Mouse (Mus musculus): Measurements from ENCODE around the gene Fbxl8. TPM values are rescaled to one million over a fixed set of nuclear protein-coding genes. Genes with fewer than 3 reads are reported as not detected.
A peak's percentile ranks its signal among the peaks of the same experiment; 100 is the strongest.

Gene Fbxl8
- polyA plus RNA-seq, 1 experiment = 6.2 TPM

- peaks cover 93% of the 10 kb centered on the region for H3K4me1 ChIP-seq
- no peaks in the 10 kb centered on the region for H3K9me3 ChIP-seq
- peak overlapping the region; percentile 97 for H3K4me3 ChIP-seq (replicated peaks)
- peaks cover 62% of the 10 kb centered on the region for H3K36me3 ChIP-seq (replicated peaks; ENCODE audit: low read length)
- no peak for TF ChIP-seq FLI1 (IDR thresholded peaks at IDR 0.05; ENCODE audit: low read length)
- TF ChIP-seq GATA1 (IDR thresholded peaks at IDR 0.05; ENCODE audit: borderline replicate concordance, low read length) = no peak
- H3K27me3 ChIP-seq (replicated peaks) = no peaks in the 10 kb centered on the region
Observed at GRCm38 (mm10) chr8:105298351-105299252, 34.2 kb downstream of the Fbxl8 start.

DNA sequence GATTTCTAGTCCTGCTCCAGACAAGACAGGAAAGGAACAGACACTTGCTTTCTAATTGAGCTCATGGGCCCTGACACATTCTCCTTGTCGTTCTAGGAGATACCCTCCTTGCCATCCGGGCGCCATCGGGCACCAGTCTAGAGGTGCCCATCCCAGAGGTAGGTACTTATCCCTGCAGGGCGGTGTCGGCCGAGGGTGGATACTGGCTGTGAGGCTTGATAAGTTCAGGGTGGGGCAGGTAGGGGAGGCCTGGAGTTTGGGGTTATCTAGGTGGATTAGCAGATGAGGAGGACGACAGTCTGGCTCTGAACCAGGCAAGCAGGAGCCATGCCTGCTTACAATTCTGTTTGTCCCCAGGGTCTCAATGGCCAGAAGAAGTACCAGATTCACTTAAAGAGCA is 35.5 kb downstream of the Fbxl8 start:
- TF ChIP-seq GATA1 (IDR thresholded peaks at IDR 0.05; ENCODE audit: borderline replicate concordance, low read length) = no peak
- no peak for TF ChIP-seq FLI1 (IDR thresholded peaks at IDR 0.05; ENCODE audit: low read length)
- H3K9me3 ChIP-seq = no peaks in the 10 kb centered on the region
- peaks cover 96% of the 10 kb centered on the region for H3K4me1 ChIP-seq
- no peak overlapping the region for H3K4me3 ChIP-seq (replicated peaks)
- H3K36me3 ChIP-seq (replicated peaks; ENCODE audit: low read length) = peaks cover 65% of the 10 kb centered on the region
- no peaks in the 10 kb centered on the region for H3K27me3 ChIP-seq (replicated peaks)

DNA sequence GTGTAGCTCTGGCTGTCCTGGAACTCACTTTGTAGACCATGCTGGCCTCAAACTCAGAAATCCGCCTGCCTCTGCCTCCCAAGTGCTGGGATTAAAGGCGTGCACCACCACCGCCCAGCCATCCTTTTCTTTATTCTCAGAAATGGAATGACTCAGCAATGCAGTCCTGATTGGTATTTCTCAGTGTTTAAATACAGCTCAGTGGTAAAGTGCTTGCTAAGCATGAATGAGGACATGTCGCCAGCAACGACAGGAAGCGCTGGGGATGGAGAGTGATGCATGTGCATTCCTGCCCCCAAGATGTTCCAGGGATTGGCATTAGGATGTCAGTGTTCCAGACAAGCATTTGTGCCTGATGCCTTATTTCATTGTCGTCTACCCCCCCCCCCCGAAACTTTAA is 38.9 kb downstream of the Fbxl8 start:
- no peaks in the 10 kb centered on the region for H3K27me3 ChIP-seq (replicated peaks)
- TF ChIP-seq FLI1 (IDR thresholded peaks at IDR 0.05; ENCODE audit: low read length) (no peak), GATA1 (IDR thresholded peaks at IDR 0.05; ENCODE audit: borderline replicate concordance, low read length) (no peak)
- peak overlapping the region; percentile 66 for H3K4me3 ChIP-seq (replicated peaks)
- H3K9me3 ChIP-seq = no peaks in the 10 kb centered on the region
- peaks cover 90% of the 10 kb centered on the region for H3K36me3 ChIP-seq (replicated peaks; ENCODE audit: low read length)
- H3K4me1 ChIP-seq = peaks cover 99% of the 10 kb centered on the region

DNA sequence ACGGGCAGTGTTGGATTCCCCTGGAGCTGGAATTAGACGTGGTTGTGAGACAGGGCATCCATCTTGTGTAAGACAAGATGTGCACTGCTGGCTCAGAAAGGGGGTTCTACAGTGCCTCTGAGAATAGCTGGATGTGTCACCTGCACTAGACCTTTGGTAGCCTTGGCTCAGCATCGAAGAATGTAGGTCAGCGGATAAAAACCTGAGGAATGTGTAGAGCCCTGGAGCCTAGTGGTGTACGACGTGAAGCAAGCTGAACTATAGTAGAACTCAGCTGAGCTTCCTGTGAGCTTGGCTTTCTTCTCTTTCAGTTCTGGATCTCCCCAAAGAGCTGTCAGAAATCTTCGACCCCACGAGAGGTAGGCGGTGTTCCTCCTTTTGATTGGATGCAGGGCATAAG is 39.4 kb downstream of the Fbxl8 start:
- H3K4me1 ChIP-seq = peaks cover 99% of the 10 kb centered on the region
- H3K4me3 ChIP-seq (replicated peaks) = peak overlapping the region; percentile 46
- TF ChIP-seq GATA1 (IDR thresholded peaks at IDR 0.05; ENCODE audit: borderline replicate concordance, low read length) (no peak), FLI1 (IDR thresholded peaks at IDR 0.05; ENCODE audit: low read length) (no peak)

DNA sequence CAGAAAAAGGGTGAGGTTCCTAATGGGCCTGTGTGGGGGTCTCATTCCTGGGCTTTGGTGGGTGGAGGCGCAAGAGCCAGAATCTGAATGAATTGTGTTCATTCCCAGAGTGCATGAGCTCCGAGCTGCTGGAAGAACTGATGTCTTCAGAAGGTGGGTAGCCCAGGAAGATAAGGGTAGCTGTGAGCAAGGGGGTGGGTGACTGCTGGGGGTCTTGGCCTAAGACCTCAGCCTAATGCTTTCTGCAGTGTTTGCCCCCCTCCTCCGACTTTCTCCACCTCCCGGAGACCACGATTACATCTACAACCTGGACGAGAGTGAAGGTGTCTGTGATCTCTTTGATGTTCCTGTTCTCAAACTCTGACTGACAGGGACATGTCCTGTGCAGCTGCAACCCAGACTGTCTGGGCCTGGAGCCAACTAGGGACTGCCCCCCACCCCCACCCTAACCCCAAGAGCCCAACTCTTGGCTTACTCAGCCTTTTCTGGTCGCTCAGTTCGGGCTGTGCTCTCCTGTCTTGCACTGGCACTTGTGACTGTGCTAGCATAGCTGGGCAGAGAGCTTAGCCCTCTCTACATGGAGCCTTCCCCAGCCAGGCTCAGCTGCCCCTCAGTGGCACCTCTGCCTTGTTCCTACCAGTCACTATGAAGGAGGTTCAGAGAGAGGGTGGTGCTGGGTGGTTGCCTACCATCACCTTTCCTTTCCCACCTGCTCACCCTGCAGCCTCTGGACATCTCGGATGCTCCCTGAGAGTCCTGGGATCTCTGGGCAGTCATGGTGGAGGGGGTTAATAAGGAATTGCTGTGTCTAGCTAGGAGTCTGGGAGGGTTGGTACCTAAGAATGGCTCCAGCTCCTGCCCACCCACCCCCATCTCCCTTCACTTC is 40.1 kb downstream of the Fbxl8 start:
- TF ChIP-seq GATA1 (IDR thresholded peaks at IDR 0.05; ENCODE audit: borderline replicate concordance, low read length) (no peak), FLI1 (IDR thresholded peaks at IDR 0.05; ENCODE audit: low read length) (no peak)
- Histone ChIP-seq H3K9me3 (no peaks in the 10 kb centered on the region), H3K36me3 (replicated peaks; ENCODE audit: low read length) (peaks cover 92% of the 10 kb centered on the region), H3K27me3 (replicated peaks) (no peaks in the 10 kb centered on the region), H3K4me1 (peaks cover 100% of the 10 kb centered on the region), H3K4me3 (replicated peaks) (peak overlapping the region; percentile 79)

More for the DNA sequence above, 39.4 kb downstream of the Fbxl8 start:
- H3K27me3 ChIP-seq (replicated peaks) = no peaks in the 10 kb centered on the region
- no peaks in the 10 kb centered on the region for H3K9me3 ChIP-seq
- H3K36me3 ChIP-seq (replicated peaks; ENCODE audit: low read length) = peaks cover 90% of the 10 kb centered on the region

DNA sequence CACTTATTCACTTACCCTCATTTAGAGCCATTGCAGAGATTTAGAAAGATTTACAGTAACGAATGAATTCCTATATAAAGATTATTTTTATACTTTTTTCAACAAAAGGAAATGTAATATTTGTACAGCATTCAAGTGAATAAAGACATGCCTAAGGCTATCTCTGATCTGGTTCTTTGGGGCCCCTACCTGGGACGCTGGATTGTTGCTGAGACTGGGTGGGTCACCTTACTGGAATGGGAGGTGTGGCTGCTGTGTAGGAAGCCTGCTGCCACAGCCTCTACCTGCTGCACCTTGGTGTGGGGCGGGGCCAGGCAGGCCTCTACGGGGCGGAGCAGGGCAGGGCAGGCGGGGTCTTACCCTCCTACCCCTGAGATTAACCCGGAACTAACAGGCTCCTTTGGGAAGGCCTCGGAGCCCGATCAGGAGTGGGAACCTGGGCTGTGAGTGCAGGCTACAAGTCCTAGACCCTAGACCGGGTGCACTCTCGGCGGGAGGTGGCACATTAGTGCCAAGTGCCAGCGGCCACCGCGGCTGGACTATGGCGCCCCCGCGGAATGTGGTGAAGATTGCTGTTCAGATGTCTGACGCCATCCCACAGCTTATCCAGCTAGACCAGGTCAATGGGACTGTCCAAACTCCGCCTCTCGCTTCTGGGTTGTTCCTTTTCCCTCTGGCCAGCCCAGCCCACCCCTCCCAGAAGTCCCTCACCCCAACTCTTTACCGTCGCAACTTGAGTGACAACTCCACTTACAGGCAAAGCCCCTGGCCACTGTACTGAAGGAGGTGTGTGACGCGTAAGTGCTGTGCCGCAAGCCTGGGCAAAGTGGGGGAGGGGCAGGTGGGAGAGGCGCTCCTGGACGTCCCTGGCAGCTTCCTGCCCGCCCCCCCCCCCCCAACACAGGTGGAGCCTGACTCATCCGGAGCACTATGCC is 41.0 kb downstream of the Fbxl8 start, which contains the start of gene Elmo3:
Gene Elmo3, plus strand, starts transcription at position 391 of the 935 bp plus-strand sequence.
- Histone ChIP-seq H3K4me1 (peaks cover 100% of the 10 kb centered on the region), H3K27me3 (replicated peaks) (no peaks in the 10 kb centered on the region), H3K36me3 (replicated peaks; ENCODE audit: low read length) (peaks cover 92% of the 10 kb centered on the region), H3K4me3 (replicated peaks) (peak within 1 kb of the TSS; percentile 79), H3K9me3 (no peaks in the 10 kb centered on the region)
- no peak for TF ChIP-seq FLI1 (IDR thresholded peaks at IDR 0.05; ENCODE audit: low read length)
- no peak for TF ChIP-seq GATA1 (IDR thresholded peaks at IDR 0.05; ENCODE audit: borderline replicate concordance, low read length)

DNA sequence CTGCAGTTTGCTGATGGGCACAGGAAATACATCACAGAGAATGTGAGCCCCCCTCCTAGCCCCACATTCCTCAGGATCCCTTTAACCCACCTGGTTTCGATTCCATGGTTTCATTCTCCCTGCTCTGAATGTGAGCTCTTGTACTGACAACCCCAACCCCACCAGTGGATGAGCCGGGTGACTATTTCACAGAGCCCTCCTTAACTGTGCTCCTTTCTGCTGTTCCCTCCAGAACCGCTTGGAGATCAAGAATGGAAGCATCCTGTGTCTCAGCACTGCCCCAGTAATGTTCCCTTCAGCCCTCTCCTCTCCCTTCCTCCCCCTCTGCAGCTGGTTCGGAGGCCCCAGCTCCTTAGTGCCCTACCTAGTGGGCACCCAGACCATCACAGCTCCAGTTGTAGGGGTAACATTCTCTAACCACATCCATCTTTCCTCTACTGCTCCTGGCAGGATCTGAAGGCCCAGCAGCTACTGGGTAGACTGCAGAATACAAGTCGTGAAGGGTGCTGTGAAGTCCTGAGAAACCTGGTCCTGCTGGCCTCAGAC is 41.8 kb downstream of the Fbxl8 start:
- no peaks in the 10 kb centered on the region for H3K27me3 ChIP-seq (replicated peaks)
- peaks cover 91% of the 10 kb centered on the region for H3K36me3 ChIP-seq (replicated peaks; ENCODE audit: low read length)
- H3K4me3 ChIP-seq (replicated peaks) = peak overlapping the region; percentile 10
- H3K9me3 ChIP-seq = no peaks in the 10 kb centered on the region
- H3K4me1 ChIP-seq = peaks cover 97% of the 10 kb centered on the region
- TF ChIP-seq FLI1 (IDR thresholded peaks at IDR 0.05; ENCODE audit: low read length) = no peak
- TF ChIP-seq GATA1 (IDR thresholded peaks at IDR 0.05; ENCODE audit: borderline replicate concordance, low read length) = no peak

DNA sequence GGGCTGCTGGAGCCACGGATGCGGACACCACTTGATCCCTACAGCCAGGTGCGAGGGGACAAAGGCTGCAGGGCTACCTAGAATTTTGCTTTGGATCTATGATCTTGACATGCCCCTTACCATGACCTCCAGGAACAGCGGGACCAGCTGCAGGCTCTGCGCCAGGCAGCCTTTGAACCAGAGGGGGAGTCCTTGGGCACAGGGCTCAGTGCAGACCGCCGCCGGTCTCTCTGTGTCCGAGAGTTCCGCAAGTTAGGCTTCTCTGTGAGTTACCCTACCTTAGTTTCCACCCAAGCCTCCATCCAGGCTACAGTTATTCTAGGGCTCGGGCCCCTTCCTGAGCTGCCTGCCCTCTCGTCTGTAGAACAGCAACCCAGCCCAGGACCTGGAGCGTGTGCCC is 43.2 kb downstream of the Fbxl8 start:
- TF ChIP-seq FLI1 (IDR thresholded peaks at IDR 0.05; ENCODE audit: low read length) = no peak
- TF ChIP-seq GATA1 (IDR thresholded peaks at IDR 0.05; ENCODE audit: borderline replicate concordance, low read length) = no peak
- Histone ChIP-seq H3K4me3 (replicated peaks) (no peak overlapping the region), H3K4me1 (peaks cover 95% of the 10 kb centered on the region), H3K27me3 (replicated peaks) (no peaks in the 10 kb centered on the region), H3K36me3 (replicated peaks; ENCODE audit: low read length) (peaks cover 92% of the 10 kb centered on the region), H3K9me3 (no peaks in the 10 kb centered on the region)

Measured in megakaryocyte, embryonic 14.5 days (primary cell).